Mouse (Mus musculus) spleen, adult 2 months (tissue): ENCODE measurements around the gene Vsig1. TPM values are rescaled to one million over a fixed set of nuclear protein-coding genes. Genes with fewer than 3 reads are reported as not detected.

Experiments used
- DNase-seq, 2 experiments: peaks; one replicate each; pipeline versions ENCODE4 v3.0.0 to v3.0.0-alpha.2; 2012 to 2021; ENCODE audit warnings: low spot score in 2 of 2, low read depth in 1 of 2
- H3K27ac ChIP-seq: fragments of 200-500 bp; 2 replicates; pipeline ENCODE4 v1.5.1; 2012; ENCODE audit warnings: low read length, inconsistent platforms; ENCODE audit not compliant: insufficient read depth
- H3K27me3 ChIP-seq: fragments of 200-500 bp; 2 replicates; pipeline ENCODE4 v1.6.1; 2012; ENCODE audit warnings: mild to moderate bottlenecking, moderate library complexity, low read length, inconsistent platforms; ENCODE audit not compliant: control insufficient read depth, insufficient read depth
- H3K36me3 ChIP-seq: fragments of 200-500 bp; 2 replicates; pipeline ENCODE4 v1.6.1; 2012; ENCODE audit warnings: mild to moderate bottlenecking, low read length, inconsistent platforms; ENCODE audit not compliant: control insufficient read depth, insufficient read depth
- H3K4me1 ChIP-seq: fragments of 200-500 bp; 2 replicates; pipeline ENCODE4 v1.6.1; 2011; ENCODE audit warnings: inconsistent platforms; ENCODE audit not compliant: control insufficient read depth, insufficient read depth, insufficient read length
- H3K4me3 ChIP-seq: fragments of 200-500 bp; 2 replicates; pipeline ENCODE4 v1.5.1; 2011; ENCODE audit warnings: mild to moderate bottlenecking, inconsistent platforms; ENCODE audit not compliant: insufficient read depth, insufficient read length; ENCODE audit errors: extremely low read depth
- CTCF ChIP-seq: fragments of 200-500 bp; IDR thresholded peaks from 2 replicates; pipeline ENCODE4 v1.5.1; 2011; ENCODE audit warnings: mild to moderate bottlenecking, inconsistent platforms; ENCODE audit not compliant: insufficient read depth, insufficient read length, insufficient replicate concordance; ENCODE audit errors: extremely low read depth
- POLR2A ChIP-seq: fragments of 200-500 bp; IDR thresholded peaks from 2 replicates; pipeline ENCODE4 v1.6.1; 2011; ENCODE audit warnings: low read depth, low read length, inconsistent platforms
- WGBS: fragments of 180-500 bp; shearing (Covaris S2); methylation state at CpG from one replicate; pipeline ENCODE4 v1.1.7; 2018; 5-methylcytosine and 5-hydroxymethylcytosine counted together
- polyA plus RNA-seq: library from polyadenylated mRNA; depleted of rRNA; stranded (reverse); fragments of >200 nt; gene quantifications from 2 replicates; pipeline ENCODE4 v1.2.3, GENCODE M21; 2012; rRNA removed

The Vsig1 gene
- not detected in 2 replicates for polyA plus RNA-seq

DNA sequence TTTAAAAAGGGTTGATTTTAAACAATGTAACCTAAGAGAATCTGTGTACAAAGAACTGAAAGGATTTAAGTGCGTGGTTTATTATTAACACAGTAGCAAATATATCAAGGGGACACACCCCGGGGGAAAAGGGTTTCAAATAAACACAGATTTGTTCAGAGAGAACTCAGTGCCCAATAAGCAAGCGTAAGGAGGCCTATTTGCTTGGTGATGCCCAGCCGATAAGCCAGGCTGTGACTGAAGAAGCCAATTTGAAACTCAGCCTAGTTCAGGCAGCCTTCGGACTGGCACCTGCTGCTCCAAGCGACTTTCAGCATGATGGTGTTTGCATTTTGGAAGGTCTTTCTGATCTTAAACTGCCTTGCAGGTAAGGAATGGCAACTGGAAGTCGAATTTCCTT, at the start of gene Vsig1:
TSS of gene Vsig1 (plus strand) at position 249 of the 400 bp plus-strand sequence.
- no peaks in the 10 kb centered on the region for H3K36me3 ChIP-seq
- whole genome bisulfite sequencing, result 81% methylated on average over 7 of the region's 7 CpGs
- no peak for TF ChIP-seq CTCF
- no peak for TF ChIP-seq POLR2A
- H3K27me3 ChIP-seq, result no peaks in the 10 kb centered on the region
- H3K4me1 ChIP-seq, result no peaks in the 10 kb centered on the region
- H3K27ac ChIP-seq, result no peak within 1 kb of the TSS
- no peak within 1 kb of the TSS for H3K4me3 ChIP-seq
- no peak for DNase-seq

DNA sequence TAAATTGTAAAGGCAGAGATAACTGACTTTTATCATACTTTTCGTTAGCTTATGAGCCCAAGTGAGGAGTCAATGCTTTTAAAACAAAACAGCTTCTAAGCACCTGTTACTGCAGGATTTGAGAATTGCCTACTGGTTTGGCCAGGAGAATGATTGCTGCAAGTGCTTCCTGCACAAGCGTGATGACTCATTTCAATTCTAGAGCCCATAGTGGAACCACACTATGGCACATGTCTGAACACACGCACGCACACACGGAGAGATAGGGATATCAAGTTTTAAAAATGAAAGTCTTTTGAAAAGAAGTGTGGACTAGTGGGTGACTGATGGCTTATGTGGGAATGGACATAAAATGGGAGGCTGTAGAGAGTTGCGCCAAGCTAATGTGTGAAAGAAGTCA, 44.6 kb upstream of the Vsig1 start:
- no peak for TF ChIP-seq CTCF
- TF ChIP-seq POLR2A, result no peak
- 71% methylated on average over 6 of the region's 6 CpGs for WGBS

DNA sequence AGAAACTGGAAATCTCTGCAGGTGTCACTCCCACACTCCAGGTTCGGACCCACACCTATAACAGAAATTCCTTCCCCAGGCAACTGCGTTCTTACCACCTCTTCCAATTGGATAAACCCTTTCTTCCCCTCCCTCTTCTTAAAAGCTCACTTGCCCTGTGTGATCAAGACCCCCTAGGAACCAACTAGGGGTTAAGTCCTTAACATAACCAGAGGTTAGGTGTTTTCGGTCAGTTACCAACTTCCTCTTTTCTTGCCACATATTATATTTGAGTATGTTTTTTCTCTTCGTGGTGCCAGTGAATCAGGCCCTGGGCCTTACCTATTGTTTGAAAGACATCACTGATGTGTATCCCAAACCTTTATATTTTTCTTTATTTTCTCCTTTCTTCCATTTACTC, 44.0 kb upstream of the Vsig1 start:
- H3K27me3 ChIP-seq, result no peaks in the 10 kb centered on the region
- no peaks in the 10 kb centered on the region for H3K36me3 ChIP-seq
- no peak overlapping the region for H3K4me3 ChIP-seq
- TF ChIP-seq POLR2A (no peak), CTCF (no peak)
- WGBS, result 61% methylated on average over 4 of the region's 4 CpGs
- no peaks in the 10 kb centered on the region for H3K4me1 ChIP-seq
- H3K27ac ChIP-seq, result no peak overlapping the region
- DNase-seq, result no peak

More for the DNA sequence above, 44.6 kb upstream of the Vsig1 start:
- Histone ChIP-seq H3K4me3 (no peak overlapping the region), H3K36me3 (no peaks in the 10 kb centered on the region), H3K27me3 (no peaks in the 10 kb centered on the region), H3K4me1 (no peaks in the 10 kb centered on the region), H3K27ac (no peak overlapping the region)
- DNase-seq, result no peak

DNA sequence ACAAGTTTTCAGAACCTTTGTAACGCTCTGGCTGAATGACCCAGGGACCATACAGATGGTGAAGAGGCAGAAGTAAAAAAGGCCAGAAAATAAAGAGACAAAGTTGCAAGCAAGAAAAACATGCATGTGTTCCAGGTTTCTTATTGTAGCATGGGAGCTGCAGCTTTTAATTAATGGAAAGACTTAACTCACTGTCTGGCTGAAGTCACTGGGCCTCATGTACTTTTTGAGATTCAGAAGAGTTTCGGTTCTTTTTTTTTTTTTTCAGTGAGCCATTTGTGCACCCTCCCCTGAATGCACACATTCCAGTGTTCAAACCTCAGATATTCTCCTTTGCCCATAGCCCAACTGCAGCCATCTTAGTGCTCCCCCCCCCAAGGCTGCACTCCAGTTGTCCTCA, 20.2 kb upstream of the Vsig1 start:
- Histone ChIP-seq H3K36me3 (no peaks in the 10 kb centered on the region), H3K4me3 (no peak overlapping the region), H3K4me1 (no peaks in the 10 kb centered on the region), H3K27me3 (no peaks in the 10 kb centered on the region), H3K27ac (no peak overlapping the region)
- WGBS, result 82% methylated on average over 2 of the region's 2 CpGs
- DNase-seq, result no peak
- TF ChIP-seq POLR2A (no peak), CTCF (no peak)

DNA sequence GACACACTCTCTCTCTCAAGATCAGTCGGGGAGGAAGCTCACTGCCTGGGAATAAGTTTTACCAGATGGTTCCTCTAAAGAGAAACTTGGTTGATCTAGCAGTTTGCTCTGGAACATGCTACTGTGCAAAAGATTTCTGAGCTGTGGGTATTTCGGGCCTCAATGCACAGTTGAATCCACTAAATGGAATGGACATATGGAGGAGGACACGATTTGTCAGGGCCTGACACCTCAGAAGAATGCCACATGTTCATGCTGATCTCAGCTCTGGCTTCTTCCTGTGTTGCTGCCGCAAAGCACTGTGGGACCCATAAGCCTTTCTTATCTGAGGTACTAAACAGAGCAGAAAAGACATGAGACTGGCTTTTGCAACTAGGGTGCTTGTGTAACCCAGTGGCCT, 15.6 kb upstream of the Vsig1 start:
- Histone ChIP-seq H3K27me3 (no peaks in the 10 kb centered on the region), H3K36me3 (no peaks in the 10 kb centered on the region), H3K4me1 (no peaks in the 10 kb centered on the region), H3K27ac (no peak overlapping the region), H3K4me3 (no peak overlapping the region)
- TF ChIP-seq CTCF, result no peak
- no peak for TF ChIP-seq POLR2A
- 83% methylated on average over 4 of the region's 4 CpGs for WGBS
- no peak for DNase-seq

DNA sequence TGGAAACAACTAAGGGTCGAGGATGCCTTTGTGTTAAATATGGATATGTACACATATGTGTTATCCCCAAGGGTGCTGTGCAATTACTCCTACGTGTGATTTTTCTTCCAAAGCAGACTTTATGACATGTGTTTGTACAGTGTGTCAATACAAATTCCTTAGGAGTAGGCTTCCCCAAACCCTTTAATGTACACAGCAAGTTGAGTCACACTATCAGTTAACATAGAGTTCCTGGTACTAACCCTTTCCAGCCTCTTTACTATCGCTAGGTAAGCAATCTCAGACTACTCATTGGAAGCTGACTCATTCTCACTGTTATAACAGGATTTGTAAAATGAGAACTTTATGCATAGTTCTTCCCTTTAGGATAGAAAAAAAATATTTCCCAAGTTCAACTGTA, 3.9 kb upstream of the Vsig1 start:
- H3K36me3 ChIP-seq, result no peaks in the 10 kb centered on the region
- H3K4me3 ChIP-seq, result no peak overlapping the region
- DNase-seq, result no peak
- H3K27me3 ChIP-seq, result no peaks in the 10 kb centered on the region
- TF ChIP-seq POLR2A, result no peak
- no peak for TF ChIP-seq CTCF
- no peaks in the 10 kb centered on the region for H3K4me1 ChIP-seq
- no peak overlapping the region for H3K27ac ChIP-seq
- 86% methylated on average over 3 of the region's 3 CpGs for WGBS

DNA sequence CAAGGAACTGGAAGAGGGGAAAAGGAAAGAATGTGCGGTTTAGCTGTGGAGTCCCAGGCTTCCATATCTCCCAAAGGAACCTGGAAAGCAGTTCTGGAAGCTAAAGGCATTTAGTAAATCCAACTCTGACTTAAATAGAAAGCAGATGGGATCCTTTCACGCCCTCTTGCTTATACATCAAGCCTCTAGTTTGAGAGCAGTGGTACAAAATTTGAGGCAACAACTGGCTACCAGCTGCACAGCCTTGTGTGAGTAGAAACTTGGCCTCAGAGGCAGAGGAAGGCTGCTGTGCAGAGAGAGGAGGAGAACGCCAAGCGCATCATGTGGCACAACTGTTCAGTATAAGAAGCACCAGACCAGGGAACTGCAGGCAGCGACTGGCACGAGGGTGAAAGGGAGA, 13.9 kb downstream of the Vsig1 start:
- no peaks in the 10 kb centered on the region for H3K4me1 ChIP-seq
- H3K36me3 ChIP-seq, result no peaks in the 10 kb centered on the region
- H3K4me3 ChIP-seq, result no peak overlapping the region
- WGBS, result 86% methylated on average over 6 of the region's 6 CpGs
- H3K27me3 ChIP-seq, result no peaks in the 10 kb centered on the region
- no peak overlapping the region for H3K27ac ChIP-seq
- TF ChIP-seq CTCF (no peak), POLR2A (no peak)
- DNase-seq, result no peak
